Mouse (Mus musculus): ENCODE results near the gene Ndrg3. TPM values are rescaled to one million over a fixed set of nuclear protein-coding genes. Genes with fewer than 3 reads are reported as not detected.
"Not testable (repeated sequence)": the region's sequence is repeated elsewhere in the genome, so short reads cannot be mapped to it uniquely, and the experiment has no call there.

The Ndrg3 gene
- total and polyA plus RNA-seq, 3 experiments, result 41.7 to 72.5 (median 68.0) TPM

GRCm38 (mm10) chr2:156998263-156998662, 6.4 kb upstream of the Ndrg3 start:
- no peak for DNase-seq

- peak; percentile 46 for DNase-seq
These were observed 4.7 kb upstream of the Ndrg3 start for GRCm38 (mm10) chr2:156996576-156996975.

GRCm38 (mm10) chr2:156990727-156991431, 977 bp downstream of the Ndrg3 start:
- DNase-seq, result peak; percentile 21

GRCm38 (mm10) chr2:156987316-156987715, 4.5 kb downstream of the Ndrg3 start:
- DNase-seq, result no peak

GRCm38 (mm10) chr2:156982864-156983263, 9.0 kb downstream of the Ndrg3 start:
- DNase-seq, result no peak

GRCm38 (mm10) chr2:156981291-156981690, 10.6 kb downstream of the Ndrg3 start:
- no peak for DNase-seq

GRCm38 (mm10) chr2:156980059-156980458, 11.8 kb downstream of the Ndrg3 start:
- no peak for DNase-seq

GRCm38 (mm10) chr2:156976711-156977110, 15.1 kb downstream of the Ndrg3 start:
- DNase-seq, result no peak

- DNase-seq, result no peak
These were observed 16.9 kb downstream of the Ndrg3 start for GRCm38 (mm10) chr2:156974967-156975366.

- DNase-seq, result no peak
These were observed 18.3 kb downstream of the Ndrg3 start for GRCm38 (mm10) chr2:156973316-156974100.

- no peak for DNase-seq
These were observed 21.6 kb downstream of the Ndrg3 start for GRCm38 (mm10) chr2:156970253-156970652.

GRCm38 (mm10) chr2:156968501-156968900, 23.4 kb downstream of the Ndrg3 start:
- no peak for DNase-seq

GRCm38 (mm10) chr2:156967388-156967787, 24.5 kb downstream of the Ndrg3 start:
- no peak for DNase-seq

GRCm38 (mm10) chr2:156963891-156964290, 28.0 kb downstream of the Ndrg3 start:
- DNase-seq, result peak; percentile 33

GRCm38 (mm10) chr2:156958496-156959252, 33.2 kb downstream of the Ndrg3 start:
- DNase-seq, result no peak

GRCm38 (mm10) chr2:156957035-156957434, 34.8 kb downstream of the Ndrg3 start:
- no peak for DNase-seq

GRCm38 (mm10) chr2:156956306-156956705, 35.5 kb downstream of the Ndrg3 start:
- no peak for DNase-seq

GRCm38 (mm10) chr2:156954463-156954862, 37.4 kb downstream of the Ndrg3 start:
- no peak for DNase-seq

GRCm38 (mm10) chr2:156951301-156952094, 40.4 kb downstream of the Ndrg3 start:
- no peak for DNase-seq

GRCm38 (mm10) chr2:156950816-156951215, 41.0 kb downstream of the Ndrg3 start:
- DNase-seq, result no peak

GRCm38 (mm10) chr2:156941523-156941922, 50.3 kb downstream of the Ndrg3 start:
- DNase-seq, result not testable (repeated sequence)

- DNase-seq, result not testable (repeated sequence)
These were observed 51.9 kb downstream of the Ndrg3 start for GRCm38 (mm10) chr2:156939926-156940325.

Data from adrenal gland, adult 2 months (tissue).